Mouse (Mus musculus) ES-Bruce4 (cell line): ENCODE results near the gene Krt88. TPM values are rescaled to one million over a fixed set of nuclear protein-coding genes. Genes with fewer than 3 reads are reported as not detected.

Experiments
- H3K27ac ChIP-seq: 2 replicates; pipeline ENCODE4 v1.5.1; 2012; ENCODE audit warnings: low read length, inconsistent platforms; ENCODE audit not compliant: insufficient read depth
- H3K27me3 ChIP-seq: 2 replicates; pipeline ENCODE4 v1.6.1; 2012; ENCODE audit warnings: mild to moderate bottlenecking, low read length, inconsistent platforms; ENCODE audit not compliant: control insufficient read depth, poor library complexity, insufficient read depth, severe bottlenecking
- H3K36me3 ChIP-seq: 2 replicates; pipeline ENCODE4 v1.6.1; 2012; ENCODE audit warnings: inconsistent platforms, mild to moderate bottlenecking, low read length, moderate library complexity; ENCODE audit not compliant: control insufficient read depth, poor library complexity, insufficient read depth, severe bottlenecking
- H3K4me1 ChIP-seq: one replicate; pipeline ENCODE4 v1.8.1; 2011; ENCODE audit warnings: low read length; ENCODE audit not compliant: control insufficient read depth, insufficient read depth
- H3K4me3 ChIP-seq: 2 replicates; pipeline ENCODE4 v1.5.1; 2011; ENCODE audit warnings: low read depth, mild to moderate bottlenecking, low read length
- H3K9ac ChIP-seq: 2 replicates; pipeline ENCODE4 v1.6.1; 2012; ENCODE audit warnings: low read depth, mild to moderate bottlenecking, inconsistent platforms; ENCODE audit not compliant: poor library complexity, severe bottlenecking
- H3K9me3 ChIP-seq: replicated peaks from 2 replicates; pipeline ENCODE4 v1.6.1; 2012; ENCODE audit warnings: mild to moderate bottlenecking, low read length, inconsistent platforms; ENCODE audit not compliant: control insufficient read depth, poor library complexity, insufficient read depth, severe bottlenecking
- CTCF ChIP-seq: IDR thresholded peaks from one replicate; pipeline ENCODE4 v1.8.1; 2011; ENCODE audit warnings: low read depth, low read length
- EP300 ChIP-seq: IDR thresholded peaks from 2 replicates; pipeline ENCODE4 v1.6.1; 2011; ENCODE audit warnings: low read depth, low read length; ENCODE audit not compliant: insufficient read depth
- POLR2A ChIP-seq: IDR thresholded peaks from one replicate; pipeline ENCODE4 v1.8.1; 2011; ENCODE audit warnings: low read length; ENCODE audit not compliant: insufficient read depth
- polyA plus RNA-seq: library from polyadenylated mRNA; stranded (reverse); fragments of >200 nt; gene quantifications from 2 replicates; pipeline ENCODE4 v1.2.4, GENCODE M21; 2011; ENCODE audit warnings: low read depth; ENCODE audit not compliant: missing spikeins, insufficient read depth, insufficient read length

Krt88 gene
- polyA plus RNA-seq, 1 experiment: not detected

- no peaks in the 10 kb centered on the region for H3K4me1 ChIP-seq
- no peaks in the 10 kb centered on the region for H3K36me3 ChIP-seq
- H3K27me3 ChIP-seq: no peaks in the 10 kb centered on the region
- no peak overlapping the region for H3K27ac ChIP-seq
- no peak overlapping the region for H3K4me3 ChIP-seq
- no peak overlapping the region for H3K9ac ChIP-seq
- no peak for TF ChIP-seq EP300
- no peak for TF ChIP-seq POLR2A
- TF ChIP-seq CTCF: no peak
- no peaks in the 10 kb centered on the region for H3K9me3 ChIP-seq
Observed at GRCm38 (mm10) chr15:101479666-101480060, 32.1 kb downstream of the Krt88 start.

GRCm38 (mm10) chr15:101482056-101482455, 34.5 kb downstream of the Krt88 start:
- H3K4me1 ChIP-seq: no peaks in the 10 kb centered on the region
- no peaks in the 10 kb centered on the region for H3K9me3 ChIP-seq
- no peak for TF ChIP-seq EP300
- TF ChIP-seq CTCF: no peak
- no peak for TF ChIP-seq POLR2A
- H3K27ac ChIP-seq: no peak overlapping the region
- no peaks in the 10 kb centered on the region for H3K27me3 ChIP-seq
- no peak overlapping the region for H3K9ac ChIP-seq
- H3K4me3 ChIP-seq: no peak overlapping the region
- H3K36me3 ChIP-seq: no peaks in the 10 kb centered on the region

- Histone ChIP-seq H3K27ac (no peak overlapping the region), H3K4me3 (no peak overlapping the region), H3K4me1 (no peaks in the 10 kb centered on the region), H3K36me3 (no peaks in the 10 kb centered on the region), H3K9ac (no peak overlapping the region), H3K9me3 (no peaks in the 10 kb centered on the region), H3K27me3 (no peaks in the 10 kb centered on the region)
- no peak for TF ChIP-seq CTCF
- no peak for TF ChIP-seq POLR2A
- no peak for TF ChIP-seq EP300
Observed at GRCm38 (mm10) chr15:101483646-101484045, 36.1 kb downstream of the Krt88 start.

GRCm38 (mm10) chr15:101484939-101485338, 37.4 kb downstream of the Krt88 start:
- no peaks in the 10 kb centered on the region for H3K27me3 ChIP-seq
- no peak overlapping the region for H3K4me3 ChIP-seq
- no peaks in the 10 kb centered on the region for H3K36me3 ChIP-seq
- no peak overlapping the region for H3K27ac ChIP-seq
- H3K9ac ChIP-seq: no peak overlapping the region
- H3K4me1 ChIP-seq: no peaks in the 10 kb centered on the region
- H3K9me3 ChIP-seq: no peaks in the 10 kb centered on the region
- TF ChIP-seq EP300 (no peak), POLR2A (no peak), CTCF (no peak)

GRCm38 (mm10) chr15:101485911-101486635, 38.5 kb downstream of the Krt88 start:
- Histone ChIP-seq H3K4me3 (no peak overlapping the region), H3K9me3 (no peaks in the 10 kb centered on the region), H3K27ac (no peak overlapping the region), H3K9ac (no peak overlapping the region), H3K27me3 (no peaks in the 10 kb centered on the region), H3K36me3 (no peaks in the 10 kb centered on the region), H3K4me1 (no peaks in the 10 kb centered on the region)
- no peak for TF ChIP-seq POLR2A
- no peak for TF ChIP-seq EP300
- no peak for TF ChIP-seq CTCF

- no peaks in the 10 kb centered on the region for H3K9me3 ChIP-seq
- no peaks in the 10 kb centered on the region for H3K36me3 ChIP-seq
- H3K9ac ChIP-seq: no peak within 1 kb of the TSS
- H3K27ac ChIP-seq: no peak within 1 kb of the TSS
- no peaks in the 10 kb centered on the region for H3K4me1 ChIP-seq
- H3K27me3 ChIP-seq: no peaks in the 10 kb centered on the region
- no peak within 1 kb of the TSS for H3K4me3 ChIP-seq
- TF ChIP-seq POLR2A (no peak), CTCF (no peak)
Observed at GRCm38 (mm10) chr15:101491431-101491830, 43.9 kb downstream of the Krt88 start, which contains the start of gene Krt83. Gene Krt83, minus strand, starts transcription at chr15:101491512.
